Mouse (Mus musculus) heart, embryonic 11.5 days (tissue): ENCODE data around the gene Tmem44. TPM values are rescaled to one million over a fixed set of nuclear protein-coding genes. Genes with fewer than 3 reads are reported as not detected.
"Not testable (repeated sequence)": the region's sequence is repeated elsewhere in the genome, so short reads cannot be mapped to it uniquely, and the experiment has no call there.

Source experiments
- ATAC-seq: fragments of 200-750 bp; cut with Nextera tagmentation; replicated peaks from 2 replicates; pipeline ENCODE4 v1.8.0; 2017; ENCODE audit warnings: moderate library complexity; ENCODE audit not compliant: insufficient number of reproducible peaks, low FRiP score, low TSS enrichment
- H3K27ac ChIP-seq: fragments of 300-500 bp; sonication (generic); 2 replicates; pipeline ENCODE4 v1.5.1; 2014; ENCODE audit warnings: mild to moderate bottlenecking, low read depth, low read length
- H3K27me3 ChIP-seq: fragments of 300-500 bp; sonication (generic); 2 replicates; pipeline ENCODE4 v1.6.1; 2014; ENCODE audit warnings: mild to moderate bottlenecking, low read length, mixed read lengths; ENCODE audit not compliant: control insufficient read depth, insufficient read depth
- H3K36me3 ChIP-seq: fragments of 300-500 bp; sonication (generic); 2 replicates; pipeline ENCODE4 v1.6.1; 2014; ENCODE audit warnings: mild to moderate bottlenecking, low read length, moderate library complexity, mixed read lengths; ENCODE audit not compliant: control insufficient read depth, insufficient read depth
- H3K4me1 ChIP-seq: fragments of 300-500 bp; sonication (generic); 2 replicates; pipeline ENCODE4 v1.6.1; 2014; ENCODE audit warnings: low read length; ENCODE audit not compliant: control insufficient read depth, insufficient read depth
- H3K4me2 ChIP-seq: fragments of 300-500 bp; sonication (generic); 2 replicates; pipeline ENCODE4 v1.6.1; 2014; ENCODE audit warnings: mild to moderate bottlenecking, moderate library complexity
- H3K4me3 ChIP-seq: fragments of 300-500 bp; sonication (generic); 2 replicates; pipeline ENCODE4 v1.5.1; 2014; ENCODE audit warnings: low read depth, low read length
- H3K9ac ChIP-seq: fragments of 300-500 bp; sonication (generic); 2 replicates; pipeline ENCODE4 v1.6.1; 2014; ENCODE audit warnings: mild to moderate bottlenecking, low read depth, low read length, moderate library complexity
- H3K9me3 ChIP-seq: fragments of 300-500 bp; sonication (generic); replicated peaks from 2 replicates; pipeline ENCODE4 v1.6.1; 2016; ENCODE audit warnings: low read length; ENCODE audit not compliant: control insufficient read depth
- WGBS: fragments of 180-500 bp; shearing (Covaris S2); extraction: QIAGEN DNeasy Blood & Tissue Kit; methylation state at CpG from one replicate; pipeline ENCODE4 v1.1.7; 2014; ENCODE audit not compliant: insufficient replicate concordance; 5-methylcytosine and 5-hydroxymethylcytosine counted together
- polyA plus RNA-seq: library from polyadenylated mRNA; unstranded; fragments of >200 nt; fragmentation: Nextera tagmentation; extraction: Ambion mirVana; gene quantifications from 2 replicates; pipeline ENCODE4 v1.2.1, GENCODE M21; 2014

The Tmem44 gene
- polyA plus RNA-seq, 1 experiment from 2014 or later = 16.4 TPM

DNA sequence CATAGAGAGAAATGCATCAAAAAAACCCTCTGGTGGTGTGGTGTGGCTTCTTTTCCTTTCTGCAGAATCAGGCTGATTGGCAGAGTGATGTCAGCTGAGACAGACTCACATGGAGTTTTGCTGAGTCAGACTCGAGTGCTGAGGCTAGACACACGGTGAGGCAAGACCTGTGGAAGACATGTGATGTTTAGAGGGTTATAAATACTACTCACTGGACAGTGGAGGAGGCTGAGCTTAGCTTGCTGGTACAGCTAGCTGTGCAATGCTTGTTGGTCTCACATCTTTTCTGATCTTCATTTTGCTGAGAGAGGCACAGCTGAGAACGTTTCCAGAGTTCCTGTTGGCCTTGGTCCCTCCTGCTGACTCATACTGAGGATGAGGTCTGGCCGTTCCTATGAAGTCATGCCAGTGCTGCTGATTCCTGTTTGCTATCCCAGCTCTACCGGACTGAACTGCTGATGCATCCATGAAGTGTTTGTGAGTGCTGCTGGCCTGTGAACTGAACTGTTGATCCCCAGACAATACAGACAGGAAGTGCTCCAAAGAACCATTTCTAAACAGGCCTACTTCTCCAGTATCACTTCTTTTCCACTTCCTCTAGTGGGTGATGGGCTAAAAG lies 84.9 kb downstream of the Tmem44 start:
- no peak for ATAC-seq
- Histone ChIP-seq H3K4me3 (no peak overlapping the region), H3K27me3 (no peaks in the 10 kb centered on the region), H3K27ac (no peak overlapping the region), H3K4me1 (no peaks in the 10 kb centered on the region), H3K9ac (no peak overlapping the region), H3K36me3 (no peaks in the 10 kb centered on the region), H3K4me2 (no peak overlapping the region), H3K9me3 (peaks cover 8% of the 10 kb centered on the region; the same call in 1 of the 2 replicates)
- 55% methylated on average over 5 of the region's 5 CpGs for WGBS

DNA sequence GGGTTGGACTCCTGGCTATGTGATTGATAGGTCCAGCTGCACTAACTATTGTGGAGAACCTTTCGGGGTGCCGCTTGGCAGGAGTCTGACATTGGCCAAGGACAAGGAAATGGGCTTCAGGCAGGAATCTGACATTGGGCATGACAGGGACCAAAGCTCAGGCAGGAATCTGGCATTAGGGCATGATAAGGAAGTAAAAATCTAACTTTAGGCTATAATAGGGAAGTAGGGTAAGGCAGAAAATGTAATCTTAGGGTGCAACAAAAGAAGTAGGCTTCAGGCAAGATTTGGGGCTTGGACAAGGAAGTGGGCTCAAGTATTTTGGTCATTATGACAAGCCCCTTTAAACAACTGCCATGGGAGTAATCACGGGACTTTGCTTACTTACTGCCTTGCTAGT lies 85.9 kb downstream of the Tmem44 start:
- H3K4me3 ChIP-seq, H3K4me1 ChIP-seq, ATAC-seq, H3K4me2 ChIP-seq, H3K9ac ChIP-seq, H3K9me3 ChIP-seq, H3K36me3 ChIP-seq, H3K27me3 ChIP-seq, H3K27ac ChIP-seq: not testable (repeated sequence)
- 90% methylated on average over 3 of the region's 3 CpGs for WGBS

Other genes with a start within 250 kb of the Tmem44 start
- gene Gp5, start 240.1 kb downstream of the Tmem44 start, polyA plus RNA-seq = 3.2 and 5.5 TPM in 2 replicates
- gene Atp13a3, start 144.9 kb downstream of the Tmem44 start, polyA plus RNA-seq = 14.3 TPM in 2 replicates
- 47.8 and 51.3 TPM in 2 replicates for gene Lsg1, start 36.8 kb upstream of the Tmem44 start, polyA plus RNA-seq
- gene Fam43a, start 48.9 kb upstream of the Tmem44 start, polyA plus RNA-seq = 5.7 and 6.6 TPM in 2 replicates